Mouse (Mus musculus) C2C12 (cell line): Measurements from ENCODE around the gene Miga1.

Experiments used
- CTCF ChIP-seq: IDR thresholded peaks from one replicate; pipeline ENCODE4 v1.5.1; 2011; ENCODE audit not compliant: control insufficient read depth, insufficient read depth, insufficient read length
- MAX ChIP-seq: IDR thresholded peaks from one replicate; pipeline ENCODE4 v1.6.1; 2011; ENCODE audit warnings: mild to moderate bottlenecking, control low read depth

- TF ChIP-seq CTCF, result no peak
- TF ChIP-seq MAX, result no peak
Observed at GRCm38 (mm10) chr3:152346633-152347141, 6.5 kb upstream of the Miga1 start.
